Mouse (Mus musculus) thymus, postnatal 10 days (tissue): Measurements from ENCODE around the gene Gngt1.

Source experiments
- DNase-seq, 2 experiments: peaks; one replicate each; pipeline ENCODE4 v3.0.0; 2021; ENCODE audit warnings: low spot score in 2 of 2

The Gngt1 gene

GRCm38 (mm10) chr6:3993492-3993891 is at the start of gene Gngt1:
Gene Gngt1 (plus strand): TSS chr6:3993792.
- no peak for DNase-seq

- DNase-seq, result no peak
Observed at GRCm38 (mm10) chr6:3954969-3955368, 38.6 kb upstream of the Gngt1 start.

- no peak for DNase-seq
Observed at GRCm38 (mm10) chr6:3967676-3968626, 25.6 kb upstream of the Gngt1 start.

- DNase-seq, result no peak
Observed at GRCm38 (mm10) chr6:3973679-3974078, 19.9 kb upstream of the Gngt1 start.

- DNase-seq, result no peak
Observed at GRCm38 (mm10) chr6:3982661-3983284, 10.8 kb upstream of the Gngt1 start.

- no peak for DNase-seq
Observed at GRCm38 (mm10) chr6:3988750-3989149, 4.8 kb upstream of the Gngt1 start, which contains the start of gene Tfpi2. Gene Tfpi2 (minus strand): TSS chr6:3988919.

- DNase-seq, result no peak
Observed at GRCm38 (mm10) chr6:3998089-3998488, 4.5 kb downstream of the Gngt1 start.

- DNase-seq, result no peak
Observed at GRCm38 (mm10) chr6:3999296-3999695, 5.7 kb downstream of the Gngt1 start.

- DNase-seq, result no peak
Observed at GRCm38 (mm10) chr6:4000716-4001115, 7.1 kb downstream of the Gngt1 start.

- DNase-seq, result no peak
Observed at GRCm38 (mm10) chr6:4003445-4003844, 9.9 kb downstream of the Gngt1 start.

- DNase-seq, result no peak
Observed at GRCm38 (mm10) chr6:4003890-4004306, 10.3 kb downstream of the Gngt1 start, which contains the start of gene Gng11. Gene Gng11 (plus strand): TSS chr6:4003904.

GRCm38 (mm10) chr6:4004808-4005207 is 11.2 kb downstream of the Gngt1 start:
- no peak for DNase-seq

- no peak for DNase-seq
Observed at GRCm38 (mm10) chr6:4008501-4009040, 15.0 kb downstream of the Gngt1 start.

GRCm38 (mm10) chr6:4009548-4009947 is 16.0 kb downstream of the Gngt1 start:
- no peak for DNase-seq

- no peak for DNase-seq
Observed at GRCm38 (mm10) chr6:4022645-4023044, 29.1 kb downstream of the Gngt1 start.

- no peak for DNase-seq
Observed at GRCm38 (mm10) chr6:4026367-4026766, 32.8 kb downstream of the Gngt1 start.

- no peak for DNase-seq
Observed at GRCm38 (mm10) chr6:4030956-4031355, 37.4 kb downstream of the Gngt1 start.

GRCm38 (mm10) chr6:4041821-4042220 is 48.2 kb downstream of the Gngt1 start:
- DNase-seq, result no peak
